Mouse (Mus musculus) T-helper 2 cell (primary cell): ENCODE measurements around the gene Ptprb.

ENCODE experiments used
- in situ Hi-C: fragments of 300-600 bp; cut with MboI, MseI; formaldehyde crosslinking; loops from one replicate; pipeline ENCODE4 v1.15.1; 2025; ENCODE audit warnings: high pct_unique_total_duplicates

Gene Ptprb

DNA sequence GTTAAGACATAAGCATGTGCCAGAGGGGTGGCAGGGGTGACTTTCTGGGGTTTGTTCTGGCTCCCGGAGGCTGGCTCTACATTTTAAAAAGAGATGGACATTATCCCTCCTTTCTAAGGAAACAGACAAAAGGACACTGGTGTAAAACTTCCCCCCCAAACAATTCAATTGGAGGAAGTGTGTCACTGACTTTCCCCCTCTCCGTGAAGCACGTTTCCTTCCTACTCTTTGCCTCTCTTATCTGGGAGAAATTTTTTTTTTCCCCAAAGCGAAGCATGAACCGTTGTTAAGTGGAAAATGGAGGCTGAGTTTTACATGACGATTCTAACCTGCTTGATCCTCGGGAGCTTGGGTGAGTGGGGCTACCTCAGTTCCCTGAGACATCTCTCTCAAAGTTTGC is at the start of gene Ptprb:
TSS of gene Ptprb (plus strand) at position 244 of the 400 bp plus-strand sequence.
- in situ Hi-C loops: no loop called here

DNA sequence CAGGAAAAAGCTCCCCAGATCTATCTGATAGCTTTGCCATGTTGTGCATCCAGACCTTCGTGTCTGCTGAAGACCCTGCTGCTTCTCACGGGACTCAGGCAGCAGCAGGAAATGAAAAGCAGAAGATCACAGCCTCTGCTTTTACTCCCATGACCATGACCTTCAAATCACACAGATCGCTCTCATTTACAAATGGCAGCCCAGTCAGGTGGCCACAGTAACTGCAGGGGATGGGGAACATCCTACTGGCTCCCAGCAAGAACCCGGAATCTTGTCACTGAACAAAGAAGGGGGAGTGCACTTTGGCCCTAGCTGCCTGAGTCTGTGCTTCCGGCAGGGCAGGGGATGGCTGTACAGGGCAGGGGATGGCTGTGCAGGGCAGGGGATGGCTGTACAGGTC is 40.0 kb upstream of the Ptprb start:
- in situ Hi-C loops: no loop called here

DNA sequence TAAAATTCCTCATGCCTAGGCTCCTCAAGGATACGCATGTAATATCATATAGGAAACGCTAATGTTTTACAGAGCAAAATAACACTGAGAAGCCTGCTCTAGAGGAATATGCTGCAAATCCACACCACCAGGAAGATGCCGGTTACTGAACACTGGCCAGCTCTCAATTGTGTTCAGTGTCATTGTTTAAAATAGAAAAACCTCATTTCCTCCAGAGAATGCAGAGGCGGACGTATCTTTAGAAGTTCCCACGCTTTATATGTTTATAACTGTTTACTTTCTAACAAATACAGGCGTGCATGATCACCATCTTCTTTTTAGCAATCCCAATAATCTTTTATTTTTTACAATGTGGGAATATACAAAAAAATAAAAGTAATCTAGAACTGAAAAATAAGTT is 33.1 kb upstream of the Ptprb start:
- in situ Hi-C loops: no loop called here

DNA sequence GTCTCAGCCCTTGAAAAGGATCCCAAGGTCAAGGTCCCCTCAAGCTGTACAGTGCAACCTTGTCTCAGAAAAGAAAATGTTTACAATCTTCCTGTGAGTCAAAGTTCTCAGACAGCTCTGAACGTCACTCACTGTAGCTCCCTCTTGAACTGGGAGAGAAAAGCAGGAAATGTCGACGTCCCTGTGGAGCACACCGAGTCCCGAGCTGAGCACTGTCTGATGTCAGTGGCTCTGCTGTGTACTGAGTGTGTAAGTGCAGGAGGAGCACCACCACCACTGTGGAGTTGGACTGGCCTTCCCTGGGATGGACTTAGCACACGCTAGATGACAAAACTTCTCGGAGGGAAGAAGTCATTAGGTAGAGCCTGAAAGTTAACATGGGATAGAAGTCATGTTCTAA is 31.9 kb upstream of the Ptprb start:
- in situ Hi-C loops: no loop called here

DNA sequence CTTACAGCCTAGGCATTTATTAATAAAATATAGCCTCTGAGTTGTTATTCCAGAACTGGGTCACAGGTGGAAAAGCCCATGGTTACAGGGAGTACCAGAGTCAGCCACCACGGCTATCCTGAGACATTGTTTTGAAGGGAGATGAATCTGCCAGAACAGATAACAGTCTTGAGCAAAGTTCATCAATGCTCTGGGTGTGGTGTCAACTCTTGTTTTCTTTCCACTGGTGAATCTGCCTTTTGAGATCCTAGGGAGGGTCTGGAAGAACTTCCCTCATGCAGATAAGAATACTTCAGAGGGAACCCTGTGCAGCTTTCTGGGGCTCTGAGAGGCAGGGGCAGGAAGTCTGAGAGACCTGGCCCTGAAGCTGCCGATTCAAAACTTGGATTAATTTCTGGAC is 29.7 kb upstream of the Ptprb start:
- in situ Hi-C loops: no loop called here

DNA sequence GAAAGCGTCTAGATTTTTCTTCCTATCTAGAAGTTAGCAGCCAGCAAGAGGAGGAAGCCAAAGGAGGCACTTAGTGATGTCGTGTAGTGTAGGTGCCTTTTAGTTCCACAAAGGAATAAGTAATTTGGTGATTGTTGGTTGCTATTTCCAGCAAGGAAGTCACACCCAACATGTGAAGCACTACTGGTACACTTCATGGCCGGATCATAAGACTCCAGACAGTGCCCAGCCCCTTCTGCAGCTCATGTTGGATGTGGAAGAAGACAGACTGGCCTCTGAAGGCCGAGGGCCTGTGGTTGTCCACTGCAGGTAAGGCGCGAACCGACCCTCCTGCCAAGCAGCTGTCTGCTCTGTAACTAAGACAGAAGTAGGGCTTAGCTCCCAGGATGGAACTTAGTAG is 22.7 kb upstream of the Ptprb start:
- in situ Hi-C loops: no loop called here

DNA sequence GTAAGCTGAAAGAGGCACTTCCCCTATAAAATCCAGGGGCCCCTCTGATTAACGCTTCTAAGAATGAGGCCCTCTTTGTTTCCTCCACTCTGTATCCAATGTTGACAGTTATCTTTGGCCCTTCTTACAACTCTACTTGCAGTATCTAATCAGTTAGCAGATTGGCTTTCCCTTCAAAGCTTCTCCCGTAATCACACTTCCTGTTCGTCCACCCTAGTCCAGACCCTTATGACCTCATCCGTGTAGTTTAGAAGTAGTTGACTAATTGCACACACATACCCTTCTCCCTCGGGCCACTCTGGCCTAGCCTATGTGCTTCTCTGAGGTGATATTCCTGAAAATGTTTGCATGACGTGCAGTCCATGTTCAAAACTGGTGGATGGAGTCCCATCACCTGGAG is 21.4 kb upstream of the Ptprb start:
- in situ Hi-C loops: no loop called here

DNA sequence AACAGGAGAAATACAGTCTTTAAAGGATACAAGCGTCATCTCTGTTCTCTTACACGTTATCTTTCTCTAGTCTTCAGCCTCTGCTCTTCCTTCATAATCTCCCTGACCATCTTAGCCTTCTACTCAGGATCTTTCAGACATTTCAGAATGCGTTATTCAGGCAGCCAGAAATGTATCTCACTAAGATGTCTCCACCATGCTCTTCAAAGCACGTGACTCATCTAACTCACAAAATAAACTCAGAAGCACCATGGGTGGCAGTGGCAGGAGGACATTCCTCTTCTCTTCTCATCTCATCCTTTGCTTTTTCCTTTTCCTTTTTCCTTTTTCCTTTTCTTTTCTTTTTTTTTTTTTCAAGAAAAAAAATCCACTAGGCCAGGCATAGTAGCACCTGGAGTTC is 16.0 kb upstream of the Ptprb start:
- in situ Hi-C loops: no loop called here

DNA sequence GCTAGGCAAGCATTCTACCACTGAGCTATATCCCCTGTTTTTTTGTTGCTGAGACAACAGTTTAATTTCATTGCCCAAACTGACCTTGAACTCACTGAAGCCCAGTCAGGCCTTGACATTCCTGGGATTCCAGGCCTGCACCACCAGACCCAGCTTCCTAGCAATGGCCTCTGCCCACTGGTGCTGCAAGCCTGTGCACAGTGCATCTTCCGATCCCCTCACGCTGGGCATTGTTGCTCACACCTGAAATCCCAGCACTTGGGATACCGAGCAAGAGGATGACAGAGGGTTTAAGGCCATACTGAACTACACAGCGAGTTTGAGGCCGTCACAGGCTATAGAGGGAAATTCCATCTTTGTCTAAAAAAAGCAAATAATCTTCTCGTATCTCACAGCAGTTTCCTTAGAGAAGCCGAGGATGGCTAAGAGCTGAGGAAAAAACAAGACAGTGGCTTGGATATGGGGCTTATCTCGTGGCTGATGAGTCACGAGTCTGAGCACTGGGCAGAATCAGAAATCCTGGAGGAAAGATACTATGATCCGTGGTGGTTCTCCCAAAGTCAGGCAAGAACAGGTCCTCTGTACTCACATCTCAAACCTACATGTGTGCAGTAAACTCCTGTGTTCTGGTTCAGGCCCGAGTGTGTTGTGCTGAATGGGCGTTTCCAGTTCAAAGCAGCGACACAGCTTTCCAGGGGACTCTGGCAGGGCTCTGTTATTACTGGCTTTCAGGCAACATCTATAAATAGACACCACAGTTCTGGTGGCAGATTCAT is 14.5 kb upstream of the Ptprb start:
- in situ Hi-C loops: no loop called here

DNA sequence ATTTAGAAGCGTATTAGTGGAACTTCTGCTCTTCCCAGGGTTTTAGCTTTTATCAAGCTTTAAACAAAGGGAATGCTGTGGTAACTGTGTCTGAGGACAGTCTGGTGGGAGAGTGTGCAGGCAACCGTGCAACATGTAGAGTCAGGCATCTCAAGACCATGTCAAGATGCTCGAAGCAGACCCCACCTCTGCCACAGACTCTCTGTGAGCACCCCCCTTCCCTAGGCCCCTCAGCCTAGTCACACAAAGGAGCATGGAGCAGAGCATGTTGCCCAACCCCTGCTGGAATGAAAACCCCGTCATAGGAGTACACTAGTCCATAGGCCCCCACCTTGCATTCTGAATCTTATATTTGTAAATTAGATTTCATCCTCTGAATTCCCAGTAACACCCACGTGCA is 13.8 kb upstream of the Ptprb start:
- in situ Hi-C loops: no loop called here

DNA sequence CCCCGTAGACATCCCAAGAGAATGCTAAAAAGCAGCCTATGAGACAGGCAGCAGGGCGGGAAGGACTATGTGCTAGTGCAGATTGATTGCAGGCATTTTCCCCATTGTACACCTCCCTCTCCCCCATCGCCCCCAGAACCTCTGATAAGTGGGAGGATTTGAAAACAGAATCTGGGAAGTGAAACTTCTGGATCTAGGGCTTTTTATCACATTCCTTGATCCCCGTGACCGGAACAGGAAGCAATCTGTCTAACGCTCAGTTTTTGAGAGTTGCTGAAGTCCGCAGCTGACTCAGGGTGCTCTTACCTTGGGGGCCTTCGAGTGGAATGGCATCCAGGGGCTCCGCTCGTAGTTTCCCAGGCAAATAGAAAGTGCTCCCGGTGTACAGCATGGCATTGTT is 10.8 kb upstream of the Ptprb start:
- in situ Hi-C loops: no loop called here

DNA sequence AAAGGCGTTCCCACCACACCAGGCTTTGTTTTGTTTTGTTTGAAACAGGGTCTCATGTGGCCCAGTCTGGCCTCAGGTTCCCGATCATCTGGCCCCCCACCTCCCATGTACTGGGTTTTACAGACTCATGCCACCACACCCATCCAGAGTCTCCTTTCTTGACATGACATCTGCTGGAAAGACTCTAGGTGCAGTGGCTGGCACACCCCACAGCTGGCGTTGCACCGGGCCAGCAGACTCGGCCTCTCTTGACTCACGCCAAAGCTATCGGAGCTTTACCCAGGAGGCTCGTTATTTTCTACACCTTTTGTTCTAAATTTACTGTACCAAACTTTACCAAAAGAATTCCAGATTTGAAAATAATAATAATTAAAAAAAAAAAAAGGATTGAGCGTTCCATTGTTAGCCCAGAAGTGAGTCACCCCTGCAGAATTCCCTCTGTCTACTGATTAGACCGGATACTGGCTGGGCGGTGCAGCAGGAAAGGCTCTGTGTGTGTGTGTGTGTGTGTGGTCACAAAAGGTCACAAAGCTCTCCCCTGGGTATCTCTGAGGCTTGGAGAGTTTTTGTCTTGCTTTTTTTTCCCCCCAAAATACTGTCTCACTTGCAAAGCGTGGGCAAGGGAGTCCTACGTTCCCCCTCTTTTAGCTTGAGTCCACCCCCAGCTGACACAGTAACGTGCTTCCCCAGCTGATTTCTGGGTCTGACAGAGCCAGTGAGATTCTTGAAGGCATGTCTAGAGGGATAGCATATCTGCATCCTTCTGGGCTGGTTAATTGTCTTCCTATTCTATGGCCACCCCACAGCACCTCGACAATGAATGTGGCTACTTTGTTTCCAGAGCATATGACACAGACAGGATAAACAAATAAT is 8.5 kb upstream of the Ptprb start:
- in situ Hi-C loops: no loop called here

DNA sequence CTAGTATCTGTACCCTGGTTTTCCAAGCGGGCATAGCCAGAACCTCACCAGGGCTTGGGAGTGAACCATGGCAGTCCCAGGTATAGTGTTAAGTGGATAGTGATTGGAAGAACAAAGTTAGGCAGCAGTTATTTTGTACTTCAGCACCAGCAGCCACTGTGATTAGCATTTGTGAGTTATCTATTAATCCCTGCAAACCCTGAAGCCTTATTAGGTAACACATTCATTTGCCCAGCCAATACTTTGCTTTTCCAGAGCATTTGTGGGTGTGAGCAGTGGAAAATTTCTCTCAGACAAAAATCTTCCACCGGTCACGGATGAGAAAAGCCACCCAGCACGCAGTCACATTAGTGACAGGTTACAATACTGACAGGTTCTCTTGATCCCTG is 7.9 kb upstream of the Ptprb start:
- in situ Hi-C loops: no loop called here

DNA sequence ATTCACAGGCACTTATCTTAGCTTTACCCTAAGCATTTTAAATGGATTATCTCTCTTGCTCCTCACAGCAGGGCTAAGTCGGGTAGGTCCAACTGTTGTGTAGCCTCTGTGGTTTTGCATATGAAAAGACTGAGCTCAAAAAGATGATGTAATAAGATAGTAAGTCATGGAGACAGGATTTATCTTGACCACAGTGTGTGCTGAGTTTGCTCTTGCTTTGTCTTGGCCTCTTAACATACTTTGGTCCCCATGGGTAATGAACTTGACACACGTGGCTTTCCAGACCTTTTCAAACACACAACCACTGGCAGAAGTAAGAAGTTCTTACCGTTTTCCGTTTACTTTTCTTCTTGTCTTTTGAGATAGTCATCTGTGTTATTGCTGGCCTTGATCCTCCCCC is 7.0 kb upstream of the Ptprb start:
- in situ Hi-C loops: no loop called here

DNA sequence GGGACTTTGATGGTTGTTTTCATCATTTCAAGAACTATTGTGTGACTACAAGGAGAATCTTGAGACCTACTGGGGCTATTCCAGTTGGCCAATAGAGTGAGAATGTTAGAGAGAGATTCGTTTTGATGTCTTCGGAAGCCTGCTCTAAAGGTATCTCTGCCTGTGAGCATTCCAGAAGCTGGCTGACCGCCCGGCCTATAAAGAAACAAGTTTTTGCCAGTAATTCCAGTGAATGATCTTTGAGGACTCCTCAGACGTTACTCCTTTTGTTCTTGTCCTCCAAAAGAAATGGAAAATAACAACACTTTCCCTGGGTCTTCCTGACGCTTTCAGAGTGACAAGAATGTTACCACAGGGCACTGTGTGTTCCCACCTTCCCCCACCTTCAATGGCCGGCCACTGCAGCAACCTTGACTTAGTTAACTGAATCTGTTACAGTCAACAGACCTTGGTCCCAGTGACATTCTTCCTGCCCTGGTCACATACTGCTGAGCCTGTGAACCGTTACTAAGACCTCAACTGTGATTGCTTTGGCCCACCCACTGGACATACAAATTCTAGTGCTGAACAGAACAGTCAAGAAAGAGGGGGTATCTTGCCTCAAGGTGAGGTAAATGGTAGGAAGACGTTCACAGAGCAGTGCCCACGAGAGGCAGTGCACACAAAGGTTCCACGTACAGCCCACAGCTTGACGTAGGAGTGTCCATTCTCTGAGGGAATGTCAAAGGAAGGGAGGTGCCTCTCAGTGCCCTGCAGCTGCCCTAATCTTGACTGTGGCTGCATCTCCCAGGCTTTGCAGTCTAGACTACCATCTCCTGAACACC is 4.5 kb upstream of the Ptprb start:
- in situ Hi-C loops: no loop called here

DNA sequence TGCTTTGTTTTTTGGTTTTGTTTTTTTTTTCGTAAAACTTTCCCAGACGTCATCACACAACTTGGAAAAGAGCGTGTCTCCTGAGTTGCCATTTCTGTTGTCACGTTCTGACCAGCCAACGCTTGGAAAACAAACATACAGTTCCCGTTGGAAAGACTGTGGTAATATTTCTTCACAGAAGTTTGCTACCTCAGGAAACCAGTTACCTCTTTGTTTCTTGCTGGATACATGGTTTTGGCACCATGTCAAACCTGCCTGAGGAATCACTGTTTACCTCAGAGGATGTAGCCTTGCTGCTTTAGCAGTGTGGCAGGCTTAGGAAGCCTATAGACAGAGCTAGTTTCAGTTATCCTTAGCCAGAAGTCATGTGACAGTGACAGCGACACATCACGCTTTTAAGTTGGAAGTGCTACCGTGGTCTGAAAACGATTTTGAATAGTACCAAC is 3.8 kb upstream of the Ptprb start:
- in situ Hi-C loops: no loop called here

DNA sequence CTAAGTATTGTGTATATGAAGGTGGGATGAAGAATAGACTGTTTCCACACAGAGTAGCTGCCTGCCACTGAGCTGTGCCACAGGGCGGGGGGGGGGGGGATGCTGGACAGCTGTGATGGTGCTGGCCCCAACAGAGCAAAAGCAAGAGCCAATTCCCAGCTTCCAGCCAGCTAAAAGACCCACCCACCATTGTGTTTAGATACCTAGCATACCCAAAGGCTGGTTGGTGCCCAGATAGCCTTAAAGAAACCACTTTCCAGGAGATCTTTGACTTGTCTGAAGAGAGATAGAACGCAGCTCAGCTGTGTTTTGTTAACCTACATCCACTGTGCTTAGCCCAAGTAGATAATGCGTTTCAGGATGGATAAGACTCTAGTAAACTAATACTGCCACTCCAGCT is 3.2 kb upstream of the Ptprb start:
- in situ Hi-C loops: no loop called here

DNA sequence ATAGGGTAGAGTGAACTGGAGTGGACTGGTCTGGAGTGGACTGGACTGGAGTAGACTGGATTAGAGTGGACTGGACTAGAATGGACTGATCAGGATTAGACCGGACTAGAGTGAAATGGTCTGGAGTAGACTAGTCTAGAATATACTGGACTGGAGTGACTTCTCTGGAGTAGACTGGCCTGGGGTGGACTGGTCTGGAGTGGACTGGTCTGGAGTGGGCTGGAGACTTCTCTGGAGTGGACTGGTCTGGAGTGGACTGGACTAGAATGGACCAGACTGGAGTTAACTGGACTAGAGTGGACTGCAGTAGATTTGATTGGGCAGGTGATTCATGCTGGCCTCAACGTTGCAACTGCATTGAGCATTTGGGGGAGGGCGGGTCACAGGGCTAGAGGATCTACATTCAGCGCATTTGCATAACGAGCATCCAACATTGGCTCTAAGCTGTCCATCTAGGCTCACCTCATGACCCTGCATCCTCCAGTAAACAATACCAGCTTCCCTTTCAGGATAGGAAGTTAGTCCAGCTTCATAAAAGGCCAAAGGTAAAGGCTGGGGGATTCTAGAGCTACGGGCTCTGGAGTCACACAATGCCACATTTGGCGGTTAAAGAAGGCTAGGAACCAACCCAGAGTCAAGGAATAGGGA is 11.5 kb downstream of the Ptprb start:
- in situ Hi-C loops: no loop called here

DNA sequence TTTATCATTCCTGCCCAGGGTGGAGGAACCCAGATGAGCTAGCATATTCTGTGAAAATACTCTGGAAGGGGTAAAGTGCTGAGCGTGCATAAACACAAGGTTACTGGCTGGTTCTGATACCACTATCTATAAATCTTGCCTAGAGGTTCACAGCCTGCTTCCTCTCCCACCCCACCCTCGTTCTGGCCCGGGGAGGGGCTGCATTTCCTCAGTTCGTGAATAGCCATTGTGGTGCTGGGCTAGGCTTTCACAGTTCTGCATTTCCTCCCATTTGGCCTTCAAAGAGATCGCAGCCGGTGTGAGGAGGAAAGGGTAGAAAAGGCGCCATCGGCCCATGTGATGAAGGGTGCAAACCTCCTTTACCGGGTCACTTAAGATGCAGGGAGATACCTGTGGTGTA is 12.8 kb downstream of the Ptprb start:
- in situ Hi-C loops: no loop called here

DNA sequence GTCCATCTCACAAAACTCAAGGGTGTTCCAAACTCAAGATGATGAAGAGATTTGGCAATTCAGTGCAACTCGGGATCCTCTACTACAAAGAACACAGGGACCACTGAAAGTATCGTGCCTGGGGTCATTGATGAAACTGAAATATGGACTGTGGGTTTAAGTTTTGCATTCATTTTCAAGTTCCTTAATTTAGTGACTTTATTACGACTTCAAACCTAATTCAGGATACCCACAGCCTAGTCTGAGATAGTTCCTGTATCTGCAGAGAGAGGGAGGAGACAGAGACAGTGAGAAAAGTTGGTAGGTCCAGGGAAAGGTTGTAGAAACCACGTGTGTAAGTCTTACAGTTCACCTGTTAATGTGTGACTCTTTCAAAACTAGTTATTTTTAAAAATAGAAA is 15.2 kb downstream of the Ptprb start:
- in situ Hi-C loops: no loop called here

DNA sequence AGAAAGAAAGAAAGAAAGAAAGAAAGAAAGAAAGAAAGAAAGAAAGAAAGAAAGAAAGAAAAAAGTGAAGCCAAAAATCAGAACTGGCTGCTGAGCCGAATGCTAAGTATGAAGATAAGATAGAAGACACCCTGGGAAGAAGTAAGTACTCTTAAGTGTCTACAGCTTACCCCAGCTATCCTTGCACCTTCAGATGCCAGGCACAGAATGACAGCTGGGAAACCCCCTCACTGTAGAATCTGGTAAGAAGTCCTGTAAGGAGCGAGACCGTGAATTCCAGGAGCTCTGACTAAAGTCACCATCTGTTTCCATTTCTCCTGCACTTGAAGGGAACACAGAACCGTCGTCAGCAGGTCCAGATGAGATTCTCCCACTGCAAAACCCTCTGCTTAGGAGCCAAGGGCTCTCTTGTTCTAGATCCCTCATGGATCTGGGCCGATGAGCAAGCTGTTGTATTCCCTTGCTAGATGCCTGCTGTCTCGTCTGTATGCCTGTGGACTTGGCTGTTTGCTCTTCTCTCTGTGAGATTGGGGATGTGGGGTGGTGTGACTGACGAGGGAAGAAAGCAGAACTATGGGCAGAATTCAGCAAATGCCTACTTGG is 15.9 kb downstream of the Ptprb start:
- in situ Hi-C loops: no loop called here
